Mouse (Mus musculus) midbrain, embryonic 15.5 days (tissue): ENCODE data around the gene Nfatc2ip. TPM values are rescaled to one million over a fixed set of nuclear protein-coding genes. Genes with fewer than 3 reads are reported as not detected.
A peak's percentile ranks its signal among the peaks of the same experiment; 100 is the strongest.
"Not testable (repeated sequence)": the region's sequence is repeated elsewhere in the genome, so short reads cannot be mapped to it uniquely, and the experiment has no call there.

ENCODE experiments used
- ATAC-seq: fragments of 200-750 bp; cut with Nextera tagmentation; replicated peaks from 2 replicates; pipeline ENCODE4 v1.8.0; 2017; ENCODE audit warnings: moderate TSS enrichment
- H3K27ac ChIP-seq: fragments of 300-500 bp; sonication (generic); 2 replicates; pipeline ENCODE4 v1.5.1; 2015; ENCODE audit warnings: mild to moderate bottlenecking, inconsistent platforms
- H3K27me3 ChIP-seq: fragments of 300-500 bp; sonication (generic); replicated peaks from 2 replicates; pipeline ENCODE4 v1.6.1; 2015; ENCODE audit warnings: inconsistent platforms
- H3K36me3 ChIP-seq: fragments of 300-500 bp; sonication (generic); replicated peaks from 2 replicates; pipeline ENCODE4 v1.6.1; 2015; ENCODE audit warnings: inconsistent platforms
- H3K4me1 ChIP-seq: fragments of 300-500 bp; sonication (generic); 2 replicates; pipeline ENCODE4 v1.6.1; 2015; ENCODE audit warnings: inconsistent platforms
- H3K4me2 ChIP-seq: fragments of 300-500 bp; sonication (generic); 2 replicates; pipeline ENCODE4 v1.6.1; 2015; ENCODE audit warnings: inconsistent platforms, mild to moderate bottlenecking, moderate library complexity
- H3K4me3 ChIP-seq: fragments of 300-500 bp; sonication (generic); 2 replicates; pipeline ENCODE4 v1.5.1; 2015; ENCODE audit warnings: mild to moderate bottlenecking, inconsistent platforms
- H3K9ac ChIP-seq: fragments of 300-500 bp; sonication (generic); 2 replicates; pipeline ENCODE4 v1.6.1; 2015; ENCODE audit warnings: mild to moderate bottlenecking, inconsistent platforms
- H3K9me3 ChIP-seq: fragments of 300-500 bp; sonication (generic); 2 replicates; pipeline ENCODE4 v1.6.1; 2016; ENCODE audit warnings: inconsistent platforms
- WGBS: fragments of 180-500 bp; shearing (Covaris S2); methylation state at CpG from one replicate; pipeline ENCODE4 v1.1.7; 2015; ENCODE audit warnings: mixed read lengths; 5-methylcytosine and 5-hydroxymethylcytosine counted together
- polyA plus RNA-seq: library from polyadenylated mRNA; unstranded; fragments of >200 nt; fragmentation: Nextera tagmentation; extraction: Ambion mirVana; gene quantifications from 2 replicates; pipeline ENCODE4 v1.2.1, GENCODE M21; 2015

The Nfatc2ip gene
- polyA plus RNA-seq, 1 experiment from 2014 or later, result 2.2 TPM

- H3K9me3 ChIP-seq, H3K9ac ChIP-seq, H3K4me3 ChIP-seq, H3K4me2 ChIP-seq, H3K36me3 ChIP-seq, H3K27me3 ChIP-seq, ATAC-seq, H3K27ac ChIP-seq, H3K4me1 ChIP-seq: not testable (repeated sequence)
- WGBS, result 79% methylated on average over 8 of the region's 8 CpGs
Observed at GRCm38 (mm10) chr7:126402518-126402917, 6.0 kb upstream of the Nfatc2ip start.

DNA sequence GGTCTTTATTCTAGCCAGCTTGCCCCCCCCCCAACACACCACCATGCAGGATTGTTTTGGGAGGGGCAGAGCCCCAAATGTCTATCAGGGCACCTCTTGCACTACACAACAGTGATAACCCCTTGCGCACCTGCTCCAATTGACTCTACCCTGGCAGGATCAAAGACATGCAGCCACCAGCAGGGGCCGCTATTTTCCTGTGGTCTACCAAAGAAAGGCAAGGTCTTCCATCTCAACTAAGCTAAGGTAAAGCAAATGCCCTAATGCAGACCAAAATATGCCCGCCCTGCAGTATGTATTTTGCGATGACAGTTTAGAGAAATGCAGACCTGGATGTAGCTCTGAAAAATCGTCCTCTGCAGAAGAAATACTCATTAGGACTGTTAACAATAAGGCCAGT, 3.0 kb upstream of the Nfatc2ip start:
- WGBS, result 11% methylated on average over 5 of the region's 5 CpGs
- Histone ChIP-seq H3K9me3 (no peaks in the 10 kb centered on the region), H3K36me3 (no peaks in the 10 kb centered on the region), H3K27me3 (no peaks in the 10 kb centered on the region), H3K4me3 (no peak overlapping the region), H3K4me1 (peaks cover 14% of the 10 kb centered on the region), H3K27ac (no peak overlapping the region), H3K9ac (no peak overlapping the region), H3K4me2 (no peak overlapping the region)
- ATAC-seq, result no peak

DNA sequence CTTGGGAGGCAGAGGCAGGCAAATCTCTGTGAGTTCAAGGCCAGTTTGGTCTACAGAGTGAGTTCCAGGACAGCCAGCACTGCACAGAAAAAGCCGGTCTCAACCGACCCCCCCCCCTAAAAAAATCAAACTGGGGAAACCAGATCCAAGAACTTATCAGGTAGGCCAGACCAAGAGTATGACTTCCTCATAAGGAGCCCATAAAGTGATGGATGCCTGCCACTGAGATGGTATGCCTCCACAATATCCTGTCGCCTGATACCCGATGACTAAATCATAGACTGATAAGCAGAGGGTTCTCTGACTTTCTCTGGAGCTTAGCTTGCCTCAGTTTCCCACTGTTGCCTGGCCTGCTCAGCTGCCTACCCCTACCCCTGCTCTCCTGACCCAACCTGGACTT, 1.3 kb upstream of the Nfatc2ip start:
- 92% methylated on average over 4 of the region's 4 CpGs for WGBS
- Histone ChIP-seq H3K27me3 (no peaks in the 10 kb centered on the region), H3K27ac (no peak overlapping the region), H3K9ac (no peak overlapping the region), H3K4me1 (peaks cover 14% of the 10 kb centered on the region), H3K4me3 (no peak overlapping the region), H3K4me2 (no peak overlapping the region), H3K36me3 (no peaks in the 10 kb centered on the region), H3K9me3 (no peaks in the 10 kb centered on the region)
- ATAC-seq, result no peak

DNA sequence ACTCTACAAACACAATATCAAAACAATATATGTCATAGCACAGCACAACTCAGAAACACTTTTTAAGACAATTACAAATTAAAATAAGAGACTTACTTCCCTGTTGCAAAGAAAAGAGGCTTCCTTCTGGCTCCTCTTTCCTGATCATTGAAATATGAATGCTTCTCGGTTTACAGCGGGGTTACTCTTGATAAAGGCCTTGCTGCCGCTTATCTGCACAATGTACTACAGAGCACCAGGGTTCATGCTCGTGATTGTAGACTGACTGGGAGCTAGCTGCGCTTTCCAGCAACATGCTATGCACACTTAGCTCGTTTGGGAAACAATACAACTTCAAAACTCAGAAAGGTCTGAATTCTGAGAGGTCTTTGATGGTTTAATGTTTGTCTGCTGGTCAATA, 684 bp upstream of the Nfatc2ip start:
- Histone ChIP-seq H3K4me1 (peaks cover 14% of the 10 kb centered on the region), H3K4me2 (no peak overlapping the region; the same call in 1 of the 2 replicates), H3K4me3 (no peak overlapping the region), H3K9me3 (no peaks in the 10 kb centered on the region), H3K36me3 (no peaks in the 10 kb centered on the region), H3K9ac (no peak overlapping the region), H3K27me3 (no peaks in the 10 kb centered on the region), H3K27ac (no peak overlapping the region)
- ATAC-seq, result no peak
- WGBS, result 60% methylated on average over 6 of the region's 6 CpGs

- not testable (repeated sequence) for H3K27me3 ChIP-seq, H3K9me3 ChIP-seq, H3K27ac ChIP-seq, ATAC-seq, H3K4me3 ChIP-seq, H3K9ac ChIP-seq, H3K36me3 ChIP-seq, H3K4me2 ChIP-seq
- WGBS, result 92% methylated on average over 7 of the region's 7 CpGs
- H3K4me1 ChIP-seq, result peaks cover 12% of the 10 kb centered on the region
Observed at GRCm38 (mm10) chr7:126392086-126392884, 4.3 kb downstream of the Nfatc2ip start.

- H3K9ac ChIP-seq, result no peak overlapping the region
- no peak for ATAC-seq
- H3K27ac ChIP-seq, result no peak overlapping the region
- no peak overlapping the region for H3K4me2 ChIP-seq
- H3K36me3 ChIP-seq, result peaks cover 11% of the 10 kb centered on the region; the same call in 1 of the 2 replicates
- 100% methylated on average over 1 of the region's 1 CpGs for WGBS
- H3K27me3 ChIP-seq, result no peaks in the 10 kb centered on the region
- H3K4me1 ChIP-seq, result no peaks in the 10 kb centered on the region
- H3K9me3 ChIP-seq, result no peaks in the 10 kb centered on the region
- no peak overlapping the region for H3K4me3 ChIP-seq
Observed at GRCm38 (mm10) chr7:126388185-126388584, 8.4 kb downstream of the Nfatc2ip start.

DNA sequence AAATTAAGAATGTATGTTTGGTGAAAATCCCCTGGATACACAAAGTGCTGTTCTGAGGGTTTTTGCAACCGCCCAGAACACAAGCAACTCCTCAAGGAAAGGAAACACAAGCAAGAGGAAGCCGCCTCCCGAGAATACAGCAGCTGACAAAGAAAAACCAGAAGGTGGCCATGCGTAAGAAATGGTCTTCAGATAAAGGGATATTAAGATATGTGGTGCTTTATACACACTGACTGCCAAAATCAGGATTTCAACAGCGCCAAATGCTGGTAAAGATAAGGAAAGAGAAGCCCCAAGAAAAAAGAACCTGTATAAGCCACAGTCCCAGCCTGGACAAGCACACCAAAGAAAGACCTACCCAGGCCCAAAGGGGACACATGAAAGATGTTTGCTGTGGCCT, 13.0 kb downstream of the Nfatc2ip start:
- H3K9me3 ChIP-seq, result no peaks in the 10 kb centered on the region
- H3K36me3 ChIP-seq, result peaks cover 11% of the 10 kb centered on the region; the same call in 1 of the 2 replicates
- 88% methylated on average over 5 of the region's 5 CpGs for WGBS
- H3K9ac ChIP-seq, result no peak overlapping the region
- H3K27me3 ChIP-seq, result no peaks in the 10 kb centered on the region
- no peak for ATAC-seq
- H3K27ac ChIP-seq, result no peak overlapping the region
- 0 out of 2 replicates have a peak, but pooled peaks cover under 1% of the 10 kb centered on the region for H3K4me1 ChIP-seq
- H3K4me2 ChIP-seq, result no peak overlapping the region
- no peak overlapping the region for H3K4me3 ChIP-seq

DNA sequence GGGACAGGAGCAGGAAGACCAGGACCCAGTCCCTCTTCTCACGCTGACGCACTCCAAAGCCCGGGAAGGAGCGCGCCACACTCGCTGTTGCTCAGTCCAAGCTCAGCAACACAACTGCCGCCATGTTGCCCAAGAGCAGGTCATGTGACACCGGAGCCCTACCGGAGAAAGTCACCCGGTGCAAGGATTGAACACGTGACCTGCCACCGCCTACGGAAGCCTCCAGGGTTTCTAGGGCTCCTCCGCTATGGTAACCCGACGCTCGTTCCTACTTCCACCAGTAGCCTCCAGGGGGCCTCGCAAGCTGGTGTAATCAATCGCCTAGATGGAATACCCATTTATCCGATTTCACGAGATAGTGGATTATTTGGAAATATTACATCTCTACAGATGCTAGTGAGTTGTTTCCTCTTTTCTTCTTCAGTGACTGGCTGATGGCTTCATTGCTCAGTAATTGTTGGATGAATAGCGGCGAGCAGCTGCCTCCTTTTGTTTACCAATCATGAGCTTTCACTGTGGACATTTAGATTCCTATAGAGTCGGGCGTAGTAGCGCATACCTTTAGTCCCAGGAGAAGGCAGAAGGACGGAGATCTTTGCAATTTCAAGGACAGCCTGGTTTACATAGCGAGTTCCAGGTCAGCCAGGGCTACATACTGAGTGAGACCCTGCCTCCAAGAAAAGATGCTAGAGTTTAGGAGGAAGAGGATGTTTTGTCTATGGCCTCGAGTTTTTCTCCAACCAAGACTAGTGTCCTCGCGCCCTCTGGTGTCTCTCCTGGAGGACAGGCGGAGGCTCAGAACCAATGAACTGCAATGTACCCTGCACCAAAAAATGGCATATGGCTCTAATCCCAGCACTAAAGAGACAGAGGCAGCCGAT, 19.0 kb downstream of the Nfatc2ip start, which contains the start of gene Spns1:
Spns1 (minus strand) TSS at position 173 of the 881 bp plus-strand sequence.
- H3K27me3 ChIP-seq, result no peaks in the 10 kb centered on the region
- WGBS, result 1% methylated on average over 33 of the region's 33 CpGs
- peak within 1 kb of the TSS; percentile 70 for H3K9ac ChIP-seq
- peaks cover 27% of the 10 kb centered on the region for H3K4me1 ChIP-seq
- peak; percentile 97 for ATAC-seq
- peak within 1 kb of the TSS; percentile 92 for H3K4me3 ChIP-seq
- H3K36me3 ChIP-seq, result peaks cover 4% of the 10 kb centered on the region
- H3K4me2 ChIP-seq, result peak within 1 kb of the TSS; percentile 88
- H3K9me3 ChIP-seq, result no peaks in the 10 kb centered on the region
- H3K27ac ChIP-seq, result peak within 1 kb of the TSS; percentile 87

GRCm38 (mm10) chr7:126376903-126377277, 19.6 kb downstream of the Nfatc2ip start:
- Histone ChIP-seq H3K36me3 (peaks cover 6% of the 10 kb centered on the region), H3K27ac (peak overlapping the region; percentile 75), H3K9me3 (no peaks in the 10 kb centered on the region), H3K27me3 (no peaks in the 10 kb centered on the region), H3K4me3 (peak overlapping the region; percentile 92), H3K4me1 (peaks cover 27% of the 10 kb centered on the region), H3K9ac (peak overlapping the region; percentile 70), H3K4me2 (peak overlapping the region; percentile 88)
- ATAC-seq, result peak; percentile 80
- 2% methylated on average over 27 of the region's 27 CpGs for WGBS

GRCm38 (mm10) chr7:126375012-126375411, 21.5 kb downstream of the Nfatc2ip start:
- Histone ChIP-seq H3K9me3 (no peaks in the 10 kb centered on the region), H3K36me3 (peaks cover 13% of the 10 kb centered on the region), H3K27me3 (no peaks in the 10 kb centered on the region), H3K4me1 (peaks cover 27% of the 10 kb centered on the region), H3K4me3 (no peak overlapping the region), H3K4me2 (no peak overlapping the region), H3K27ac (no peak overlapping the region), H3K9ac (no peak overlapping the region)
- 76% methylated on average over 5 of the region's 5 CpGs for WGBS
- no peak for ATAC-seq

GRCm38 (mm10) chr7:126374526-126374925, 22.0 kb downstream of the Nfatc2ip start:
- H3K4me2 ChIP-seq, result no peak overlapping the region
- 86% methylated on average over 6 of the region's 6 CpGs for WGBS
- peaks cover 18% of the 10 kb centered on the region for H3K36me3 ChIP-seq
- H3K9me3 ChIP-seq, result no peaks in the 10 kb centered on the region
- no peaks in the 10 kb centered on the region for H3K27me3 ChIP-seq
- peaks cover 27% of the 10 kb centered on the region for H3K4me1 ChIP-seq
- H3K27ac ChIP-seq, result no peak overlapping the region
- ATAC-seq, result no peak
- no peak overlapping the region for H3K4me3 ChIP-seq
- no peak overlapping the region for H3K9ac ChIP-seq

DNA sequence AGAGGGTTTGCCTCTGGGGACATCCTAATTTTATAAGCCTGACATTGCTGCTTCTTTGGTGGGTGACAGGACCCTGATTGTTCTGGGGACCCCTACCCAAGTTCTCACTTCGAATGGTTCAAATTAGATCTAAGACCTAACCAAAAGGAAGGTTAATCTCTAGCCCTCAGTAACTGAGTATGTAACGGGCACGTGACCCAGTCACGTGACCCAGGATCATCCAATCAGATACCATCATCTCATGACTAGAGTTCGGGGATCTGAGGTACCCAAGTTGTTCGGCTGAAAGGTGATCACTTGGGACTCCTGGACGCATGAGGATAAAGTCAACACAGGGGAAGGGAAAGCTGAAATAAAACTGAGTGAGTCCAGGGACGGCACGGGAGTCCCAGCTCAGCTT, 23.5 kb downstream of the Nfatc2ip start:
- H3K27ac ChIP-seq, result no peak overlapping the region
- no peaks in the 10 kb centered on the region for H3K9me3 ChIP-seq
- H3K36me3 ChIP-seq, result peaks cover 18% of the 10 kb centered on the region
- no peak overlapping the region for H3K4me2 ChIP-seq
- no peak overlapping the region for H3K4me3 ChIP-seq
- H3K9ac ChIP-seq, result no peak overlapping the region
- 89% methylated on average over 9 of the region's 9 CpGs for WGBS
- peaks cover 21% of the 10 kb centered on the region for H3K4me1 ChIP-seq
- H3K27me3 ChIP-seq, result no peaks in the 10 kb centered on the region
- ATAC-seq, result no peak
